Mouse (Mus musculus): Measurements from ENCODE around the gene Apc2. TPM values are rescaled to one million over a fixed set of nuclear protein-coding genes. Genes with fewer than 3 reads are reported as not detected.

The Apc2 gene
- polyA plus RNA-seq, 1 experiment from 2014 or later = 1.4 TPM

DNA sequence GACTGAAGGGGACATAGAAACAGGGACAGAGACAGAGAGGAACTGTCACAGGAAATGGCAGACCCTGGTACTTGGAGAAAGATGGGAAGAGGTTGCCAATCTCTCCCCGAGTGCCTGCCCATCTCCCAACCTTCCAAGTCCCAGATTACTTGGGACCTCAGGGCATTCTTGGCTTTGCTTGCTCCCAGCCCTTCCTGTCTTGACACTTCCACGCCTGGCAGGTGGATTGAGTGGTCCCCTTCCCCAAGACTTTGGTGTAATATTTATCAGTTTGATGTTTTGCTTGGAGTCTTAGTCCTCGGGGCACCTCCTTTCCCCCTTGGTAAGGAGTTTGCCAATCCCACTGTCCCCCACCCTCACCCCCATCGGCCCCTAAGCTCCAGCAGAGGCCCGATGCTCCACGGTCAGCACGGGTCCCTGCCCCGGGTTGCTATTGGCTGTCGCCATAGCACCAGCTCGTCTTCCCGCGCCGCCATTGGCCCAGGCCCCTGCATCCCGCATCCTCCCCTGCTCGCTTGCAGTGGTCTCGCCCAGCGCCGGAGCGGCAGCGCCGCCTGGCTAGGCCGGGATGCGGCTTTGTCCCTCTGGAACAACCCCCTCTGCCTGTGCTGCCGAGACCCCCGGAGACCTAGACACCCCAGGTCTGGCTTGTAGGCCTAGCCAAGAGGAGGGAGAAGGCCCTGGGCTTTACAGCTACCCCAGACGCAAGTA lies 2.9 kb downstream of the Apc2 start:
- H3K9me3 ChIP-seq (ENCODE audit: control insufficient read depth, low read length) = no peaks in the 10 kb centered on the region
- H3K9ac ChIP-seq (ENCODE audit: low read length) = no peak overlapping the region
- H3K4me2 ChIP-seq (ENCODE audit: low read length) = no peak overlapping the region
- H3K4me1 ChIP-seq (ENCODE audit: control insufficient read depth in 2 of 2, insufficient read depth in 2 of 2, low read length in 2 of 2) = peaks cover 15 to 27% of the 10 kb centered on the region in 2 experiments; a peak in 2 of 4 replicates
- 4% methylated on average over 26 of the region's 26 CpGs for WGBS
- H3K4me3 ChIP-seq (ENCODE audit: control insufficient read depth in 1 of 2, insufficient read depth in 1 of 2, low read depth in 1 of 2, low read length in 2 of 2) = no peak overlapping the region; a peak in 1 of 4 replicates
- H3K36me3 ChIP-seq (ENCODE audit: control insufficient read depth, insufficient read depth, low read length) = peaks cover 14% of the 10 kb centered on the region
- H3K27me3 ChIP-seq (ENCODE audit: control insufficient read depth, insufficient read depth, low read length) = peaks cover 70% of the 10 kb centered on the region
- H3K27ac ChIP-seq (replicated peaks in 1 of 2; ENCODE audit: control insufficient read depth in 1 of 2, insufficient read depth in 1 of 2, low read depth in 2 of 2, low read length in 2 of 2) = no peak overlapping the region
- ATAC-seq (ENCODE audit: insufficient number of reproducible peaks, insufficient read depth, low FRiP score, low read depth) = no peak

DNA sequence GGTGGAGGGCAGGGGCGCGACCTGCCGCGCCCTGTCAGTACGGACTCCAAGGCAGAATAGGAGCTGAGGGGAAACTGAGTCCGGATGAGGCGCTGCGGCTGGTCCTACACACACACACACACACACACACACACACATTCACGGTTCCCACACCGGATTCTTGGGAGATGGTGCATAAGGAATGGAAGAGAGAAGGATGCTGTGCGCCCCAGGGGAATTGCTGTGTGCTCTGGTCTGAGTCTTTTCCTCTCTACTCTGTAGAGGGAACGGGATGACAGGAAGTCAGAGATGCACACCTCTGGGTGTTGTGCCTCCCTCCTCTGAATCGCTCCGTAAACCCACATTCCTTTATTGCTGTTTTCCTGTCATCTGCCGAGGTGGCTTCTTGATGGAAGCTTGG lies 3.5 kb downstream of the Apc2 start:
- Histone ChIP-seq H3K4me2 (ENCODE audit: low read length) (no peak overlapping the region), H3K9me3 (ENCODE audit: control insufficient read depth, low read length) (no peaks in the 10 kb centered on the region), H3K9ac (ENCODE audit: low read length) (no peak overlapping the region), H3K27me3 (ENCODE audit: control insufficient read depth, insufficient read depth, low read length) (peaks cover 76% of the 10 kb centered on the region), H3K4me1 (ENCODE audit: control insufficient read depth in 2 of 2, insufficient read depth in 2 of 2, low read length in 2 of 2) (peaks cover 13 to 22% of the 10 kb centered on the region in 2 experiments; a peak in 2 of 4 replicates), H3K27ac (replicated peaks in 1 of 2; ENCODE audit: control insufficient read depth in 1 of 2, insufficient read depth in 1 of 2, low read depth in 2 of 2, low read length in 2 of 2) (no peak overlapping the region), H3K4me3 (ENCODE audit: control insufficient read depth in 1 of 2, insufficient read depth in 1 of 2, low read depth in 1 of 2, low read length in 2 of 2) (no peak overlapping the region; a peak in 1 of 4 replicates), H3K36me3 (ENCODE audit: control insufficient read depth, insufficient read depth, low read length) (peaks cover 8% of the 10 kb centered on the region)
- WGBS = 15% methylated on average over 15 of the region's 15 CpGs
- ATAC-seq (ENCODE audit: insufficient number of reproducible peaks, insufficient read depth, low FRiP score, low read depth) = no peak

- no peak for ATAC-seq (ENCODE audit: insufficient number of reproducible peaks, insufficient read depth, low FRiP score, low read depth)
- no peak overlapping the region for H3K4me2 ChIP-seq (ENCODE audit: low read length)
These were observed 4.0 kb downstream of the Apc2 start for GRCm38 (mm10) chr10:80299824-80300223.

DNA sequence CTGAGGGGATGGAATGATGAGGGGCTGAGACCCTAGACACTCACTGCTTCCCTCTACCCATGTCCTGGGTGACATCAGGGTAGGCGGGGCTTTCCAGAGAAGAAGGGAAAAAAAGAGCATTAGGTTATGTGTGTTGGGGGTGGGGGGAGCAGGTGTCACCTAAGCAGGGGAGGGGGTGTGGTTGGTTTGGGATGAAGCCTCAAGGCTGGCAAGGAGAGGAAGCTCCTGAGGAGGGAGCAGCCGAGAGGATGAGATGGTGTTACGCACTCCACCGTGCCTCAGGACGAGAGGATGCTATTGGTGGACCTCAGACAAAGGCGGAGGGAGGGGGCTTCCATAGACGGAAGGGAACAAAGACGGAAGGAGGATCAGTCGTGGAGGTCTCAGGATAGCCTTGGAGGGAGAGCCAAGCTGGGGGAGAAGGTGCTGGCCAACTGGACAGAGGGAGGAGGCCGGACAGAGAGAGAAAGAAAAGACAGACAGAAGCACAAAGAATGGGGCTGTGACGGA lies 5.0 kb downstream of the Apc2 start:
- peaks cover 11 to 15% of the 10 kb centered on the region in 2 experiments; a peak in 2 of 4 replicates for H3K4me1 ChIP-seq (ENCODE audit: control insufficient read depth in 2 of 2, insufficient read depth in 2 of 2, low read length in 2 of 2)
- H3K27me3 ChIP-seq (ENCODE audit: control insufficient read depth, insufficient read depth, low read length) = peaks cover 90% of the 10 kb centered on the region
- no peak overlapping the region for H3K4me2 ChIP-seq (ENCODE audit: low read length)
- 36% methylated on average over 11 of the region's 11 CpGs for WGBS
- ATAC-seq (ENCODE audit: insufficient number of reproducible peaks, insufficient read depth, low FRiP score, low read depth) = no peak
- no peaks in the 10 kb centered on the region for H3K36me3 ChIP-seq (ENCODE audit: control insufficient read depth, insufficient read depth, low read length)
- H3K4me3 ChIP-seq (ENCODE audit: control insufficient read depth in 1 of 2, insufficient read depth in 1 of 2, low read depth in 1 of 2, low read length in 2 of 2) = no peak overlapping the region
- H3K9ac ChIP-seq (ENCODE audit: low read length) = no peak overlapping the region
- H3K9me3 ChIP-seq (ENCODE audit: control insufficient read depth, low read length) = no peaks in the 10 kb centered on the region
- no peak overlapping the region for H3K27ac ChIP-seq (replicated peaks in 1 of 2; ENCODE audit: control insufficient read depth in 1 of 2, insufficient read depth in 1 of 2, low read depth in 2 of 2, low read length in 2 of 2)

More at GRCm38 (mm10) chr10:80299824-80300223, 4.0 kb downstream of the Apc2 start:
- Histone ChIP-seq H3K9me3 (ENCODE audit: control insufficient read depth, low read length) (no peaks in the 10 kb centered on the region), H3K27me3 (ENCODE audit: control insufficient read depth, insufficient read depth, low read length) (peaks cover 81% of the 10 kb centered on the region), H3K4me3 (ENCODE audit: control insufficient read depth in 1 of 2, insufficient read depth in 1 of 2, low read depth in 1 of 2, low read length in 2 of 2) (no peak overlapping the region), H3K36me3 (ENCODE audit: control insufficient read depth, insufficient read depth, low read length) (peaks cover 3% of the 10 kb centered on the region), H3K4me1 (ENCODE audit: control insufficient read depth in 2 of 2, insufficient read depth in 2 of 2, low read length in 2 of 2) (peaks cover 12 to 20% of the 10 kb centered on the region in 2 experiments; a peak in 2 of 4 replicates), H3K27ac (replicated peaks in 1 of 2; ENCODE audit: control insufficient read depth in 1 of 2, insufficient read depth in 1 of 2, low read depth in 2 of 2, low read length in 2 of 2) (no peak overlapping the region), H3K9ac (ENCODE audit: low read length) (no peak overlapping the region)
- 51% methylated on average over 10 of the region's 10 CpGs for WGBS

DNA sequence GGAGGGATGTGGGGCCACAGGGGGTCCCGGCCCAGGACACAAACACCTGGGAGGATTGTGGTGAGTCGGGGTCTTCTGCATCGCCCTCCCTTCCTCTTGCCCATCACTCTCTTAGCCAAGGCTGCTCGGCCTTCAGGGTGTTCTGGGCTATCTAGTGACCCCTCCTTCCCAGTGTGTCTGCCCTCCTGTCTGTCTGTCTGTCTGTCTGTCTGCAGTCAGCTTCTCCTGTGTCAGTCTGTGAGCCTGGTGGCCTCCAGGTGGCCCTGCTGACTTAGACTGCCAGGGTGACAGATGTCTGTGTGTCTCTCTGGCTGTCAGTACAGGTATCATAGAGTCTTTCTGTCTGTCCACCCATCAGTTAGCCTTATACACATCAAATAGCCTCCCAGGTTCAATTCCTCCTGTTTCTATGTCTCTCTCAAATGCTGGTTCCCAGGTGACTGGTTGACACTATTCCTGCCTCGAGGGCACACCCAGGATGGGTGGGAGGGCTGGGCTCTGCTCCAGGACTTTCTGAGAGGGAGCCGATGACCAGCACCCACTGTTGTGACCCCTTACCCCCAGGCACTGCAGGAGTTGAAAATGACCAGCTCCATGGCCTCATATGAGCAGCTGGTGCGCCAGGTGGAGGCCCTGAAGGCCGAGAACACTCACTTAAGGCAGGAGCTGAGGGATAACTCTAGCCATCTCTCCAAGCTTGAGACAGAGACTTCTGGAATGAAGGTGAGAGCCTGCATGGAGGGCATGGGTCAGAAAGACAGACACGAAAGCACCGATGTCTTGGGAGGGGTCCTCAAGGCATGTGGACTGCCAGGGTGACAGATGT lies 5.7 kb downstream of the Apc2 start:
- Histone ChIP-seq H3K4me3 (ENCODE audit: control insufficient read depth in 1 of 2, insufficient read depth in 1 of 2, low read depth in 1 of 2, low read length in 2 of 2) (no peak overlapping the region; a peak in 1 of 4 replicates), H3K9me3 (ENCODE audit: control insufficient read depth, low read length) (no peaks in the 10 kb centered on the region), H3K4me1 (ENCODE audit: control insufficient read depth in 2 of 2, insufficient read depth in 2 of 2, low read length in 2 of 2) (peaks cover 5 to 11% of the 10 kb centered on the region in 2 experiments; a peak in 2 of 4 replicates), H3K27ac (replicated peaks in 1 of 2; ENCODE audit: control insufficient read depth in 1 of 2, insufficient read depth in 1 of 2, low read depth in 2 of 2, low read length in 2 of 2) (no peak overlapping the region), H3K4me2 (ENCODE audit: low read length) (0 out of 2 replicates have a peak overlapping the region, but pooled peaks have one; percentile 12), H3K9ac (ENCODE audit: low read length) (no peak overlapping the region), H3K27me3 (ENCODE audit: control insufficient read depth, insufficient read depth, low read length) (peaks cover 96% of the 10 kb centered on the region), H3K36me3 (ENCODE audit: control insufficient read depth, insufficient read depth, low read length) (no peaks in the 10 kb centered on the region)
- ATAC-seq (ENCODE audit: insufficient number of reproducible peaks, insufficient read depth, low FRiP score, low read depth) = no peak
- WGBS = 83% methylated on average over 10 of the region's 10 CpGs

GRCm38 (mm10) chr10:80302082-80302355 lies 6.2 kb downstream of the Apc2 start:
- no peaks in the 10 kb centered on the region for H3K9me3 ChIP-seq (ENCODE audit: control insufficient read depth, low read length)
- peaks cover 96% of the 10 kb centered on the region for H3K27me3 ChIP-seq (ENCODE audit: control insufficient read depth, insufficient read depth, low read length)
- H3K4me2 ChIP-seq (ENCODE audit: low read length) = 0 out of 2 replicates have a peak overlapping the region, but pooled peaks have one; percentile 12
- no peak for ATAC-seq (ENCODE audit: insufficient number of reproducible peaks, insufficient read depth, low FRiP score, low read depth)
- no peaks in the 10 kb centered on the region for H3K36me3 ChIP-seq (ENCODE audit: control insufficient read depth, insufficient read depth, low read length)
- WGBS = 48% methylated on average over 5 of the region's 5 CpGs
- H3K27ac ChIP-seq (replicated peaks in 1 of 2; ENCODE audit: control insufficient read depth in 1 of 2, insufficient read depth in 1 of 2, low read depth in 2 of 2, low read length in 2 of 2) = no peak overlapping the region
- no peak overlapping the region for H3K9ac ChIP-seq (ENCODE audit: low read length)
- H3K4me3 ChIP-seq (ENCODE audit: control insufficient read depth in 1 of 2, insufficient read depth in 1 of 2, low read depth in 1 of 2, low read length in 2 of 2) = no peak overlapping the region; a peak in 1 of 4 replicates
- peaks cover 4 to 8% of the 10 kb centered on the region in 2 experiments; a peak in 2 of 4 replicates for H3K4me1 ChIP-seq (ENCODE audit: control insufficient read depth in 2 of 2, insufficient read depth in 2 of 2, low read length in 2 of 2)

- Histone ChIP-seq H3K27me3 (ENCODE audit: control insufficient read depth, insufficient read depth, low read length) (peaks cover 96% of the 10 kb centered on the region), H3K27ac (replicated peaks in 1 of 2; ENCODE audit: control insufficient read depth in 1 of 2, insufficient read depth in 1 of 2, low read depth in 2 of 2, low read length in 2 of 2) (0 out of 4 replicates have a peak overlapping the region, but pooled peaks of 1 of the 2 experiments have one; percentile 14), H3K4me1 (ENCODE audit: control insufficient read depth in 2 of 2, insufficient read depth in 2 of 2, low read length in 2 of 2) (peaks cover 4 to 8% of the 10 kb centered on the region in 2 experiments; a peak in 2 of 4 replicates), H3K36me3 (ENCODE audit: control insufficient read depth, insufficient read depth, low read length) (no peaks in the 10 kb centered on the region), H3K9ac (ENCODE audit: low read length) (no peak overlapping the region), H3K9me3 (ENCODE audit: control insufficient read depth, low read length) (no peaks in the 10 kb centered on the region), H3K4me3 (ENCODE audit: control insufficient read depth in 1 of 2, insufficient read depth in 1 of 2, low read depth in 1 of 2, low read length in 2 of 2) (no peak overlapping the region; a peak in 1 of 4 replicates), H3K4me2 (ENCODE audit: low read length) (0 out of 2 replicates have a peak overlapping the region, but pooled peaks have one; percentile 12)
- 9% methylated on average over 9 of the region's 9 CpGs for WGBS
- peak; percentile 26; the same call in 1 of the 2 replicates for ATAC-seq (ENCODE audit: insufficient number of reproducible peaks, insufficient read depth, low FRiP score, low read depth)
These were observed 6.7 kb downstream of the Apc2 start for GRCm38 (mm10) chr10:80302471-80302881.
